Mouse (Mus musculus) ES-E14 (cell line): ENCODE measurements around the gene Glrx5. TPM values are rescaled to one million over a fixed set of nuclear protein-coding genes. Genes with fewer than 3 reads are reported as not detected.

Experiments used
- DNase-seq: peaks from one replicate; pipeline ENCODE4 v3.0.0-alpha.2; 2013; ENCODE audit warnings: low read depth, low spot score
- H3K27ac ChIP-seq: 2 replicates; pipeline ENCODE4 v1.5.1; 2012; ENCODE audit warnings: low read depth, mild to moderate bottlenecking, low read length, moderate library complexity, mixed read lengths; ENCODE audit not compliant: poor library complexity, insufficient read depth, severe bottlenecking
- H3K36me3 ChIP-seq: 2 replicates; pipeline ENCODE4 v1.6.1; 2012; ENCODE audit warnings: mild to moderate bottlenecking, low read length, moderate library complexity, mixed read lengths; ENCODE audit not compliant: control insufficient read depth, poor library complexity, insufficient read depth, severe bottlenecking
- H3K4me1 ChIP-seq, 2 experiments: fragments of 150-350 bp in 1 of 2; sonication (generic) in 1 of 2; 2 replicates each; pipeline ENCODE4 v1.6.1; 2012; ENCODE audit warnings: low read length in 2 of 2, mild to moderate bottlenecking in 1 of 2, mixed read lengths in 1 of 2; ENCODE audit not compliant: control insufficient read depth in 2 of 2, insufficient read depth in 2 of 2, poor library complexity in 1 of 2
- H3K4me3 ChIP-seq, 2 experiments: fragments of 150-350 bp in 1 of 2; sonication (generic) in 1 of 2; 2 replicates each; pipeline ENCODE4 v1.5.1; 2012; ENCODE audit warnings: low read length in 2 of 2, low read depth in 1 of 2, mild to moderate bottlenecking in 1 of 2, mixed read lengths in 1 of 2; ENCODE audit not compliant: insufficient read depth in 1 of 2, poor library complexity in 1 of 2, severe bottlenecking in 1 of 2
- H3K9ac ChIP-seq: 2 replicates; pipeline ENCODE4 v1.6.1; 2012; ENCODE audit warnings: low read depth, mild to moderate bottlenecking, low read length, mixed read lengths; ENCODE audit not compliant: poor library complexity, insufficient read depth, severe bottlenecking
- H3K9me3 ChIP-seq: fragments of 150-350 bp; sonication (generic); 2 replicates; pipeline ENCODE4 v1.6.1; 2012; ENCODE audit warnings: low read depth, mild to moderate bottlenecking, low read length; ENCODE audit not compliant: control insufficient read depth, insufficient read depth
- CHD2 ChIP-seq: IDR thresholded peaks from 2 replicates; pipeline ENCODE4 v1.6.1; 2014; ENCODE audit warnings: mild to moderate bottlenecking, low read depth, low read length, inconsistent platforms
- HCFC1 ChIP-seq: IDR thresholded peaks from 2 replicates; pipeline ENCODE4 v1.6.1; 2012; ENCODE audit warnings: low read length, inconsistent platforms, borderline replicate concordance; ENCODE audit not compliant: insufficient read depth
- MAFK ChIP-seq: IDR thresholded peaks from 2 replicates; pipeline ENCODE4 v1.6.1; 2014; ENCODE audit warnings: mild to moderate bottlenecking, low read depth, low read length, inconsistent platforms; ENCODE audit not compliant: insufficient read depth
- ZC3H11A ChIP-seq: IDR thresholded peaks from 2 replicates; pipeline ENCODE4 v1.6.1; 2012; ENCODE audit warnings: low read depth, mild to moderate bottlenecking, inconsistent platforms, low read length, borderline replicate concordance
- ZNF384 ChIP-seq: IDR thresholded peaks from 2 replicates; pipeline ENCODE4 v1.6.1; 2012; ENCODE audit warnings: low read depth, low read length, inconsistent platforms
- in situ Hi-C, 2 experiments: fragments of 600-800 bp; cut with MboI; formaldehyde crosslinking; loops; one replicate each; pipeline ENCODE4 v1.15.1; 2025; ENCODE audit warnings: low sequenced_read_pairs in 2 of 2, inconsistent platforms in 1 of 2; ENCODE audit not compliant: unreplicated experiment in 2 of 2
- total RNA-seq: library from RNA; depleted of rRNA; stranded (reverse); fragments of 300-350 nt; gene quantifications from 2 replicates; pipeline ENCODE4 v1.2.3, GENCODE M21; 2012

The Glrx5 gene
- total RNA-seq, 1 experiment = 39.4 TPM

DNA sequence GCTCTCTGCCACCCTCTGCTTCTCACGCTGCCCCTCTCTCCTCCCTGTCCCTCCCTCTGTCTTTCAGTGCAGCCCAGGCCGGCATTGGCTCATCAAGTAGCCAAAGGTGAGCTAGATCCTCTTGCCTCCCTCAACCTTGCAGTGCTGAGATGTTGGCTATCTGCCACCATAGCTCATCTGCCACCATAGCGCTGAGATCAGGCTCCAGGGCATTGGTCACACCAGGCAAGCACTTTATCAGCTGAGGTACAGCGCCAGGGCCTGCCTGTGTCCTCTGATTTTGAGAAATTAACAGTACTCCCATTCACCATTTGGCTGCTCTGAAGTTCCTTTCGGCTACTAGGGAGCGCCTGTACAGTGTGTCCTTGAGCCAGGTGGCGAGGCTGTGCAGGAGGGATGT, 8.5 kb downstream of the Glrx5 start:
- DNase-seq = no peak
- Histone ChIP-seq H3K9me3 (no peaks in the 10 kb centered on the region), H3K4me1 (peaks cover 0 to 29% of the 10 kb centered on the region in 2 experiments; a peak in 2 of 4 replicates), H3K4me3 (no peak overlapping the region), H3K9ac (no peak overlapping the region), H3K36me3 (peaks cover 13% of the 10 kb centered on the region), H3K27ac (no peak overlapping the region)
- in situ Hi-C loops = no loop called here
- no peak for TF ChIP-seq CHD2
- no peak for TF ChIP-seq ZNF384
- TF ChIP-seq MAFK = no peak
- TF ChIP-seq ZC3H11A = no peak
- TF ChIP-seq HCFC1 = no peak

DNA sequence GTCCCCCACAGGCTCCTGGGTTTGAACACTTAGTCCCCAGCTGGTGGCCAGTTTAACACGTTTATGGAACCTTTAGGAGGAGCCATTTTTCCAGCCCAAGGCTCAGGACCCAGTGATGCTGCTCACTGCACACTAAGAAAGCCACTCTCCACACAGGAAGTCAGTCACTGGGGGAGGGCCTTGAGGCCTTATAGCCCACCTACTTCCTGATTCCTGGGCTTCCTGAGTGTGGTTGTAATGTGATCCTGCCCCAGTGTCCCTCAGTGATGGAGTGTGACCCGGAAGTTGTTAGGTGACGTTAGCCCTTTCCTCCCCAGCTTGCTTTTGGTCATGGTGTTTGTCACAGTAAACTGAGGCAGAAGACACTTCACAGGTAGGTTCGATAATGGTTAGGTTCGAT, 10.6 kb downstream of the Glrx5 start:
- in situ Hi-C loops = no loop called here
- H3K9me3 ChIP-seq = no peaks in the 10 kb centered on the region

DNA sequence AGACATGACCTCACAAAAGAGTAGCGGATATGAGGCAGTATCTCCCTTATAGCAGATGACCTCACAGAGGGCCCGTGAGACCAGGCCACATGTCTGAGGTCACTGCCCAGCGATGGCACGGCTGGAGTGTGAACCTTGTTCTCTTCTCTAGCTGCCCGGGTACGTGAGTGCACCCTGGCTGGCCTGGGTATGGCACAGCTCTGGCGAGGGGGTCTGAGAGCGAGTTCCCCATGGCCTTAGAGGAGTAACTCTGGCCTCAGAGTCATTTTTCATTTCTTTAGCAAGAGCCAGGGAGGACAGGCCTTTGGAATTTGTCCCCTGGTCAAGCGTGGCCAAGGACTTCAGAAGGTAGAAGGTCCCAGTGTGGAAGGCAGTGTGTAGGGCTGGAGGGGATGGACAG, 12.3 kb downstream of the Glrx5 start:
- H3K9me3 ChIP-seq = no peaks in the 10 kb centered on the region
- H3K4me3 ChIP-seq = no peak overlapping the region
- H3K9ac ChIP-seq = no peak overlapping the region
- TF ChIP-seq MAFK = no peak
- no peak for TF ChIP-seq ZNF384
- no peak for TF ChIP-seq CHD2
- no peak for TF ChIP-seq ZC3H11A
- TF ChIP-seq HCFC1 = no peak
- in situ Hi-C loops = no loop called here
- DNase-seq = no peak
- H3K4me1 ChIP-seq = peaks cover 0 to 11% of the 10 kb centered on the region in 2 experiments; a peak in 2 of 4 replicates
- no peak overlapping the region; the same call in 1 of the 2 replicates for H3K27ac ChIP-seq
- H3K36me3 ChIP-seq = peaks cover 9% of the 10 kb centered on the region

More for the DNA sequence above, 10.6 kb downstream of the Glrx5 start:
- no peak overlapping the region for H3K9ac ChIP-seq
- H3K27ac ChIP-seq = no peak overlapping the region
- H3K4me1 ChIP-seq = peaks cover 0 to 26% of the 10 kb centered on the region in 2 experiments; a peak in 2 of 4 replicates
- no peak overlapping the region for H3K4me3 ChIP-seq
- no peak for DNase-seq
- no peak for TF ChIP-seq ZNF384
- no peak for TF ChIP-seq ZC3H11A
- TF ChIP-seq MAFK = no peak
- no peak for TF ChIP-seq CHD2
- no peak for TF ChIP-seq HCFC1
- H3K36me3 ChIP-seq = peaks cover 9% of the 10 kb centered on the region

DNA sequence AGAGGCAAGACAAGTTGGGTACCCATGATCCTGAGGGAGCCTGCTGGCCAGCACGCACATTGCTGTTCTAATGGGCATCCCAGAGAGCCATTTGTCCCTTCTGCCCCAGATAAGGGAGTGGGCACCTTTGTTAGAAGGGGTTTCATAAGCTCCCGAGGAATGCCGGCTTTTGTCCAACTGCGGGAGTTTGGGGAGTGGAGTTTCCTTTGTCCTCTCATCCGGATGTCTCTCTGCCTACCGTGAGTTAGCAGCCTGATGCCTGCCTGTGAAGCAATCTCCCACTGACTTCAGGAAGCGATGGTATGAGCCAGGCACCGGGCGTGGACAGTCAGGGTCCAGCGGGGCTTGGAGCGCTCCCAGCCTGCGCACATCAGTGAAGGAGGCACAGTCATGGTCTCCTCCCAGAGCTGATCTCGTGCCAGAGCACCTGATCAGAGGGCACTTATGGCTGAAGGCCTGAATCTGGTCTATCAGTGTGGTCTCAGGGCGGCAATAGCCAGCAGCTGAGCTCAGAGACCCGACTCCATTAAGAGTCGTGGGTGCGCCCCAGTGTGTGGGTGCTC, 15.9 kb downstream of the Glrx5 start:
- in situ Hi-C loops = no loop called here
- DNase-seq = no peak
- TF ChIP-seq HCFC1 = no peak
- TF ChIP-seq CHD2 = no peak
- TF ChIP-seq MAFK = no peak
- TF ChIP-seq ZC3H11A = no peak
- no peak for TF ChIP-seq ZNF384
- no peak overlapping the region for H3K4me3 ChIP-seq
- no peaks in the 10 kb centered on the region for H3K36me3 ChIP-seq
- no peak overlapping the region for H3K9ac ChIP-seq
- H3K27ac ChIP-seq = no peak overlapping the region
- peaks cover 0 to 6% of the 10 kb centered on the region in 2 experiments; a peak in 2 of 4 replicates for H3K4me1 ChIP-seq
- H3K9me3 ChIP-seq = no peaks in the 10 kb centered on the region
